Mouse (Mus musculus) frontal cortex, adult (tissue): Measurements from ENCODE around the gene S100a7a.
A peak's percentile ranks its signal among the peaks of the same experiment; 100 is the strongest.

Experiments used
- ATAC-seq: cut with Nextera tagmentation; 2 replicates; pipeline ENCODE4 v1.9.2; 2017; ENCODE audit warnings: mild to moderate bottlenecking, moderate library complexity, mixed read lengths; ENCODE audit not compliant: low TSS enrichment

S100a7a gene

DNA sequence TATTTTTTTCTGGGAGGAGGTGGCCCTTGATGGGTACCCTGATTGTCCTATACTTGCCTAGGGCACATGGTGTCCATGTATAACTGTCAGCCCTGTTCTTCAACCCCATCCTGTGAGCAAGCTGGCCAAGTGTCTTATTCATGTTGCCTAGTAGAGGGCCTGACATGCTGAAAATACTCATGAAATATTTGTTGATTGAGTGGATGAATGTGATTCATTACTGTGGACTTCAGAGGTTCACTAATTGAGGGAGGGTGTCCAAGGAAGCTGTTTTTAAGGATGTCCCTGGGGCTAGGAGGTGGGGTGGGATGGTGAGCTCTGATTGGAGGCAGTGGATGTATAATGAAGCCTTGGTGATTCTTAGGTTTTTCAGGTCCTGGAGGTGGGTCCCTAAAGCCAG lies at the start of gene S100a7a:
S100a7a (plus strand) TSS at position 301 of the 400 bp plus-strand sequence.
- no peak for ATAC-seq

DNA sequence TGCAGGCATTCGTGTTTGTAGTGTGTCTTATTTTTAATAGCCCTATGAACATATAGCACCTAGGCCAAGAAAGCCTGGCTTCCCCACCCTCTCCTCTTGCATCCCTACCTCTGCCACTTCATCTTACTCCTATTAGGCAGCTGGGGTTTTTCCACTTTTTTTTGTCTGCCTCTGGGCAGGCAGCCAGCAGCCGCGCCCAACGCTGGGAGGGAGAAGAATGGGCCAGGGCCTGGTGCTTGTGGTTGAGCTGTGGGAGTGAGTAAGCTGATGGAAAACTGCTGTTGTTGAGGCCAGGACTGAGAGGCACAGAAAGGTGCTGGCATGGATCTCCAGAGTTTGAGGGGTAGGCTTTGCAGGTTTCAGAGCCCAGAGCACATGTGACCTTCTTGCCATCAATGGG lies 49.4 kb upstream of the S100a7a start:
- peak; percentile 56 for ATAC-seq

DNA sequence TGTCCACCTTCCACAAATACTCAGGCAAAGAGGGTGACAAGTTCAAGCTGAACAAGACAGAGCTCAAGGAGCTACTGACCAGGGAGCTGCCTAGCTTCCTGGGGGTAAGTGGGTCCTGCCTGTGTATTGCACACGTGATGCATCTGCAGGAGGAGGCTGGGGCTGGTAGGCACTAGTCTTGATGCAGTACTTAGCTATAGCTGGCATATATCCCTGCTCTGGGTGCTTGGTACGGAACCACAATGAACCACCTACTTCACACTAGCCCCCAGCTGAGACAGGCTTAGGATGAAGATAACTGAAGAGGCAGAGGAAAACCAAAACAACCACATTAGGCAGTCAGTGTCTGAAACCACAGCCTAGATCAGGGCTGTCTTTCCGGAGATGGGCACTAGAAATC lies 48.8 kb upstream of the S100a7a start:
- peak; percentile 32 for ATAC-seq

DNA sequence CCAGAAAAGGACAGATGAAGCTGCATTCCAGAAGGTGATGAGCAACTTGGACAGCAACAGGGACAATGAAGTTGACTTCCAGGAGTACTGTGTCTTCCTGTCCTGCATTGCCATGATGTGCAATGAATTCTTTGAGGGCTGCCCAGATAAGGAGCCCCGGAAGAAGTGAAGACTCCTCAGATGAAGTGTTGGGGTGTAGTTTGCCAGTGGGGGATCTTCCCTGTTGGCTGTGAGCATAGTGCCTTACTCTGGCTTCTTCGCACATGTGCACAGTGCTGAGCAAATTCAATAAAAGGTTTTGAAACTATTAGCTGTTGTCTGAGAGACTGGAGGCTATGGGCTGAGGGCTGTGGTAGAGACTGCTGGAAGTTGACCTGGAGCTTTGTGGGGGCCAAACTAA lies 48.1 kb upstream of the S100a7a start:
- no peak for ATAC-seq

DNA sequence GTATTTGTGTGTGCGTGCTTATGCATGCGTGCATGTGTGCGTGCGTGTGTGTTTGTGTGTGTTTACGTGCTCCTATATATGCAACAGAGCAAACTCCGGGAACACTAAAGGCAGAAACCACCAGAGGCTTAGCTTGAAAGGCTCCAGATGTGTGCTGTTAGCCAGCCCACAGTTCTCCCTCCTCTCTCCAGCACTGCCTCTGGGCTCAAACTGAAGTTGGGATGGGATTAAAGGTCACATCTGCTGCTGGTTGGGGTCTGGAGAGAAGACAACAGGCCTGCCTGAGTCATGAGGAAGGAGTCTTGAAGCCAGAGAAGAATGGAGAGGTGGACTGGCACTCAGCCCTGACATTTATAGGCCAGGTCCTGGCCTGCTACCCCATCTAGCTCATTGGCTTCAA lies 47.6 kb upstream of the S100a7a start:
- ATAC-seq, result no peak

DNA sequence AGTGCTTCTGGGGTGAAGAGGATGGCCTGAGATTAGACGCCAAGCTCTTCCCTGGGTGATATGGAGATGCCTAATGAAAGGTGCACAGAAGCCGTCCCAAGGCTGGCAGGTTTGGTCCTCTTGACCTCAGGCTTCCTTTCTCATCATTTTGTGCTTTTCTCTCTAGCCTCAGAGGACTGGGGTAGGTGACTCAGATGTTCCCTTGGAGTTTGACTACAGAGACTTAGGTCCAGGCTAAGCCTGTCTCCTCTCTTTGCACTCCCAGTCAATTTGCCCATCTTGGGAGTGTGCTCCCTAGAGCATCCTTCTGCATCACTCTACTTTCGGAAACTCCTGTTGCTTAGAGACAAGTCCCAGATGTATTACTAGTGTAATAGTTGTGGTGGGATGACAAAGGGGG lies 46.5 kb upstream of the S100a7a start:
- no peak for ATAC-seq

DNA sequence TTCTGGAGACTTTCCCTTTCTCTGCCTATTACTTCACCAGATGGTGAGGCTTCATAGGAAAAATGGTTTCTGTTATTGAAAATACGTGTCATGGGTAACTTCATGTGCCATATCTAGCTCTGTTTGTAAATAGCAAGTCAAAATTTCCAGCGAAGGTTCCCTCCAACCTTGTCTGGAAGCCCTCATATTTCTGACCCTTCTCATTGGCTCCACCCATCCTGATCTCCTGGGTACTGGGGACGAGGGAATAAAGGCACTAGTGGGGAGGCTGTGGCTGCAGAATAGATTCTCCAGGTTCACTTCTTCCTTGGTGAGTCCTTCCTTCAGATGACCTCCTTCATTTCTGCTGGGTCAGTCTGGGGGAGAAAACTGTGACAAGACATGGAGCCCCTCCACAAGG lies 45.6 kb upstream of the S100a7a start, which contains the start of gene S100a5:
S100a5 (plus strand) TSS at position 301 of the 400 bp plus-strand sequence.
- ATAC-seq, result no peak

DNA sequence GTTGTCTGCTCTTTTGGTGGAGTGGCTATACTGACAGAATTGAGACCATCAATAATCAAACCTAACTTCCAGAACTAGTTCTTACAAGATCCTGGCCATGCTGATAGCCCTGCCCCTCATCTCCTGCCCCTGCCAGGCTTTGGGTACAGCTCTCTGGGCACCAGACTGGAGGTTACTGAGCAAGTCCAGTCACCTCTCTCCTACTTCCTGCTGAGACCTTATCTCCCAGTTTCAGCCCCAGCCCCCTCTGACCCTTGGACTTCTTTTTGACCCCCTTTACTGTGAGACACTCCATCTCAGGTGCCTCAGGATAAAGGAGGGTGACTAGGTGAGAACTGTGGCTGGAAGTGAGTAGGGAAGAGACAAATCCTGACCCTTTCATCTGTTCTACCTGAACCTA lies 44.7 kb upstream of the S100a7a start:
- ATAC-seq, result no peak

DNA sequence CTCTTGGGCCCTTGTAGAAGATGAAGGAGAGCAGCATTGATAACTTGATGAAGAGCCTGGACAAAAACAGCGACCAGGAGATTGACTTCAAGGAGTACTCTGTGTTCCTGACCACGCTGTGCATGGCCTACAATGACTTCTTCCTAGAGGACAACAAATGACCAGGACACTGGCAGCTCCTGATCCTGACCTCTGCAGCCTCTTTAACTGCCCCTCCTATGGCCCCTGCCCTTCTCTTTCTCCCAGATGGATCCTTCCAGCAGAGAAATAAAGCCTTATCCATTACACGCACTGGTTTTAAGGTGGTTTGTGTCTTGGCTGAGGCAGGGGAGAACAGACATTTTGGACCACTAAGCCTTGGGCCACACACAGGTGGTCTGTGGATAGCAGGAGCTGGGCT lies 42.3 kb upstream of the S100a7a start:
- no peak for ATAC-seq

DNA sequence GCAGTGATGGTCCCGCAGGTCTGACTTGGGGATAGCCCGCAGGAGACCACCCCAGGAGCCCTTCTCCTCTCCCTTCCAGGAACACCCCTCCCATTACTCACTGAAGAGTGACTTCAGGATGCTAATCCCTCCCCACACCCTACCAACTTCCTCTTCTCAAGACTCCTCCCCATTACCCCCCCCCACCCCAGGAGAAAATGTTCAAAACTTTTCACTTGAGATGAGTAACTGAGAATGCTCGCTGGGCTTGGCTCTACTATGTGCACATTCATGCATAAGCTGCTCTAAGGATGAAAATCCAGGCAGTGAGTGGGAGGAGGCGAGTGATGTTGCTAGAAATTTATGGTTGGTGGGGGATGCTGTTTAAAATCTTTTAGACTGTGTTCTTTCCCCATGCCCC lies 41.8 kb upstream of the S100a7a start:
- ATAC-seq, result no peak

DNA sequence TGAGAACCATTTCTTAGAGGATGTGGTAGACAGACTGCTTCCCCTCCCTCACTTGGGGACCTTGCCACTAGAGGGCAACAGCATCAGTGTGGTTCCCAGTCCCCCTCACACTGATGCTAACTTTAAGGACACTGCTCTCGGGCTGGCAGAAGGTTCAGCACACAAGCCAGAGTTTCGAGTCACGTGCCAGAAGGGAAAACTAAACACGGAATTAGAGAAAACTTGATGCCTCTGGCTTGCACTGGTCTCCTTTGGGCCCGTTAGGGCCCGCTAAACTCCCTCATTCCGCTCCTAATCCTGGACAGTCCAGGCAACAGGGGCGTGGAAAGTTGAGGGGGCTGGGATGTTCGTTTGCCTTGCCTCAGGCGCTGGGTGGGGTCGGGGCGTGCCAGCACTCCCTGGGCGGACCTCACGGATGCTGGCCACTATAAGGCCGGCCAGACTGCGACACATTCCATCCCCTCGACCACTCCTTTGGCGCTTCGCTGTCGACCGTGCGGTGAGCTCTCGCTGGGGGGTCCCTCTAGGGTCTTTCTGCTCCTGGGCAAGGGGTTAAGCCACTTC lies 41.0 kb upstream of the S100a7a start, which contains the start of gene S100a6:
S100a6 (plus strand) TSS at position 155 of the 564 bp plus-strand sequence.
- ATAC-seq, result peak; percentile 70

DNA sequence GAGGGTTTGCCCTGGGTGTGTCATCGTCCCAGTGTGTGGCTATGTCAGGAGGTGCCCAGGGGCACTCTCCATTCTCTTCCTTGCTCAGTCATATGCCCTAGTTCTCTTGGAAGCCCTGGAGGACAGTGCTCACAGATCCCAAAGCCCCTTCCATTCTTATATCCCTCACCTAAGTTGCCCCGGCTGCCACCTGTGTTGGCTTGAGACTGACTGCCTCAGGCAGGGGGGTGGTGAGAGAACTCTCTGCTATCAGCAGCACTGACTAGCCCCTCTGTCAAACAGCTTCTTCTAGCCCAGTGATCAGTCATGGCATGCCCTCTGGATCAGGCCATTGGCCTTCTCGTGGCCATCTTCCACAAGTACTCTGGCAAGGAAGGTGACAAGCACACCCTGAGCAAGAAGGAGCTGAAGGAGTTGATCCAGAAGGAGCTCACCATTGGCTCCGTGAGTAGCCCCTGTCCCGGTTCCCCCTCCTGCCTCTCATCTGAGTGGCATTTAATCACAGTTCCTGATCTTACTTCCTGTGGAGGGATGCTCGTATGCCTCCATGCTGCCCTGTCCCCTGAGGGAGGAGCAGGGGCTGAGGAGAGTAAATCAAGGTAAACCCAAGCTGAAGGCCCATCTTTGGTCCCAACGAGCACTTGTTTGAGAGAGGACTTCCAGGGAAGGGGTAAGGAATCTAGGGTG lies 40.2 kb upstream of the S100a7a start:
- no peak for ATAC-seq

DNA sequence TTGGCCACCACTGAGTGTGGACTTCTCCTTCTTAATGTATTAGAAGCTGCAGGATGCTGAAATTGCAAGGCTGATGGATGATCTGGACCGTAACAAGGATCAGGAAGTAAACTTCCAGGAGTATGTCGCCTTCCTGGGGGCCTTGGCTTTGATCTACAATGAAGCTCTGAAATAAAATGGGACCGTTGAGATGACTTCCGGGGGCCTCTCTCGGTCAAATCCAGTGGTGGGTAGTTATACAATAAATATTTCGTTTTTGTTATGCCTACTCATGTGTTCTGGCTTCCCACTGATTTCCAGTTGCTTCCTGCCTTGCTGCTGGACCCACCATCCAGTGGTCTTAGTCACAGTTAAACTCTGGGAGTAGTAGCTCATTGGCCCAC lies 39.7 kb upstream of the S100a7a start:
- no peak for ATAC-seq

DNA sequence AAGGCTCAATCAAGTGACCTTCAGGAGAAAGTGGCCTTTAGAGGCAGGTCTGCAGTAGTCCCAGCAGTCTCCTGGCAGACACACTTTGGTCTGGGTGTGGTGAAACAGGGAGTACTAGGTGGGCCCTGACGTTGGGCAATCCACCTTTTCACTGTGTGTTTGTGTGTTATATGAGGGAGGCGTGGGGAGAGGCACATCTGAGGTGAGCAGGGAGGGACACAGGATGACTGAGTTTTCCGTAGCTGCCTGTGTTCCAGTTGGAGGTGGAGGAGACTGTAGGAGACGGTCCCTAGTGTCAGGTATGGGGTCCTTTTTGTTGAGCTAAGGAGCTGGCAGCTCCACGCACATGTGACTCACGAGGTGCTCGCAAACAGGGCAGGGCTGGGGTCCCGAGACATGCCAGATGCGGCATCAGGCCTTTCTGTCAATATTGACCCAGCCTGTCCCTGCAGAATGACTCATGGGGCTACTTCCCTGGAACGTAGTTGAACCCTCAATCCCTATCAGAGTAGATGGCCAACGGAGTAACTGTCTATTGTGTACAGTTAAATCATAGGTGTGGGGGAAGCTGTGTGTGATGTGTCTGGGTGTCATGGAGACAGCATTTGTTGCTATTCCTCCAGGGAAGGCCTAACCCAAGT lies 39.1 kb upstream of the S100a7a start:
- no peak for ATAC-seq

DNA sequence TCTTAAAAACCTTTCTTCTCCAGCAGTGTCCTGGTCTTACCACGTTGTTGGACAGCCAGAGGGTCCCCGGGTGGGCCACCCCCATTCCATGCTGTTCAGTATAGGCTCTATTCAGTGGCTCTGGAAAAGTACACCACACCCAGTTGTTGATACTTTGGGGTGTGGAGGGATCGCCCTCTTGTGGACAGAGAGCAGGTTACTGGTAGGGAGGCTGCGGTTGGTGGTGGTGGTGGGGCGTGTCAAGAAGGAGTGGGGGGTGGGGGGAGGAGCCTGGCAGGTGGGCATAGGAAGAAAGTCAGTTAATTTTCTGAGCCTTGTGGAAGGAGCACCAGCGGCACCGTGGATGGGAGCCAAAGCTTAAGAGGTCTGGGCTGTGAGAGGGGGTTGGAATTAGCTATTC lies 38.4 kb upstream of the S100a7a start:
- ATAC-seq, result peak; percentile 94

DNA sequence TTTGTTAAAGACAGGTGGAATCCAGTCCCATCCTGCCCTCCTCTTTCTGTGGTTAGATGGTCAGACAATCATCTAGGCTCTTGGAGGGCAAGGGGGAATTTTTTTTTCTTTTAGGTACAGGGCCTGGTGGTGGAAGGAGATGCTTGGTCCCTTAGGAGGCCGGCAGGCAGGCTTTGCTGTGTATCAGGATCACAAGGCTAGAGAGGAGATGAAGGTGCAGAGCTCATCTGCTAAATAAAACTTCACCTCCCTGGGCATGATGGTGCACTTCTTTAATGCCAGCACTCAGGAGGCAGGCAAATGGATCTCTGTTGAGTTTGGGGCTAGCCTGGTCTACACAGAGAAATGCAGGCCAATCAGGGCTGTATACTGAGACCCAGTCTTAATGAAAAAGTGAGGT lies 37.9 kb upstream of the S100a7a start:
- no peak for ATAC-seq

DNA sequence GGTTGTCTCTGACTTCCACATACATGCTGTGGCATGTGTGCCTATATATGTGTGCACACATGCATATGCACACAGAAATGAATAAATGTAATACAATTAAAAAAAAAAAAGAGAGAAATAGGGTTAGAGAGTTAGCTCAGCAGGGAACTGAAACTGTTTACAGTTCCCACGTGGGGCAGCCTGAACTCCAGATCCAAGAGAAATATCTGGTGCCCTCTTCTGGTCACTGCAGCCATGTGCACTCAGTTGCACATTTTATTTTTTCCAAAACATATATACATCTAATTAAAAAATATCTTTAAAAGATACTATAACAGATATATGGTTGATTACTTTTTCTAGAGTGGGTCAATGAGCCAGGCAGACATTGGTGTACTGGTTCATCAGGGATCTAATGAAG lies 36.2 kb upstream of the S100a7a start:
- no peak for ATAC-seq

DNA sequence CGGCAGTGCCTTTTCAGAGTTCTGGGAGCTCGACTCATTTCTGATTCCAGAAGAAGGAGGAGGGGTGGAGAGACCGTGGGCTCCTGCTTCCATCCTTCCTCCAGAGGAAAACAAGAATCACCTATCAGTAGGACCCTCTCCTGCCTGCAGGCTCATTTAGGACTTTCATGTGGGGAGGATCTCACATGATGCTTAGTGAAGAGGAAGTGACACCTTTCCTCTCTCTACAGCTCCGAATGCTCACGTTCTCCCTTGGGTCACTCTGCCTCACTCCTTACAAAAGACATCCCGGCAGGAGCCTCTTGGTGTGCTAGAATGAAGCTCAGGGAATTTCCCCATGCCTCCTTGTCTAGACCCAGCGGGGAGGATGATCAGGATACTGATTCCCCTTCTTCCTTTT lies 32.3 kb upstream of the S100a7a start:
- no peak for ATAC-seq

DNA sequence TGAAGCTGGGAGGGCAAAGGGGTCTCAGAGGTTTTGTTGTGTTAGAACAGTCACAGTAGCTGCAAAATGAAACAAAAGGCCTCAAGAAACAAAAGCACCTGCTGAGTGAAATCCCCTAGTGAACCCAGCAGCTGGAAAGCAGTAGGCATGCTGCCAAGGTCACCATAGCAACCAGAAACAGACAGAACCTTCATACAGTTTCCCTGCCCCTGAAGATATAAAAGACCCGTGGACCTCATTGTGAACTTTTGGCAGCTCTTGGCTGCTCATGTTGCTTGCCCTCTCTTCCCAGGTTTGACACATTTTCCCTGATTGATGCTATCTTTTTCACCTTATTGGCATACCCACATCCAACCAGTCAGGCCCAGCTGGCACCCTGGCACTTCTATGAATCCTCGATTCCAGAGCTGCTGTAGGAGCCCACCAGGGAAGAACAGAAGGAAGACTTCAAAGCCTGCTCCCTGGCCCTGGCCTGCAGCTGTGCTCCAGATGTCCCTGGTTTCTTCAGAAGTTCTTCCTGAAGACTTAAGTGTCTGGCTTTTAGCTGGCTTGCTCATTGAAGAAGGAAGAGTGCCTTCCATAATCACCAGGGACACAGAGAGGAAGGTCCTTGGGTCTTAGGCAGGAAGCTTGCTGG lies 30.3 kb upstream of the S100a7a start:
- no peak for ATAC-seq

DNA sequence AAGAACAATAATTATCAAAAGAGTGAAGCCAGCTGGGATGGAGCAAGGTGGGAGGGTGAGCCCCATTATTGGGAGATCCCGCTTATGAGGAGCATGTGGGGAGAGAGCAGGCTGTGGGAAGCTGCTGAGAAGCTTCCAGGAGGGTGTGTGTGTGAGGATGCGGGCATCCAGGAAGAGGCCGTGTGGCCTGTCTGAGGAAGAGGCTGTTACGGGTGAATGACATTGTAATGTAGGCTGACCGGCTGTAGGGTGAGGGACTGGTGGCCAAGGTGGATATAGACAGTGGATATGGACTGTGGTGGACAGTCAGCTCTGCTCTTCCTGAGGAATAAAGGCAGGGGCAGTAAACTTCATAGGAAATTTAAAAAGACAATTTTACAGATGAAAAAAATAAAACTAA lies 28.3 kb upstream of the S100a7a start:
- ATAC-seq, result no peak

DNA sequence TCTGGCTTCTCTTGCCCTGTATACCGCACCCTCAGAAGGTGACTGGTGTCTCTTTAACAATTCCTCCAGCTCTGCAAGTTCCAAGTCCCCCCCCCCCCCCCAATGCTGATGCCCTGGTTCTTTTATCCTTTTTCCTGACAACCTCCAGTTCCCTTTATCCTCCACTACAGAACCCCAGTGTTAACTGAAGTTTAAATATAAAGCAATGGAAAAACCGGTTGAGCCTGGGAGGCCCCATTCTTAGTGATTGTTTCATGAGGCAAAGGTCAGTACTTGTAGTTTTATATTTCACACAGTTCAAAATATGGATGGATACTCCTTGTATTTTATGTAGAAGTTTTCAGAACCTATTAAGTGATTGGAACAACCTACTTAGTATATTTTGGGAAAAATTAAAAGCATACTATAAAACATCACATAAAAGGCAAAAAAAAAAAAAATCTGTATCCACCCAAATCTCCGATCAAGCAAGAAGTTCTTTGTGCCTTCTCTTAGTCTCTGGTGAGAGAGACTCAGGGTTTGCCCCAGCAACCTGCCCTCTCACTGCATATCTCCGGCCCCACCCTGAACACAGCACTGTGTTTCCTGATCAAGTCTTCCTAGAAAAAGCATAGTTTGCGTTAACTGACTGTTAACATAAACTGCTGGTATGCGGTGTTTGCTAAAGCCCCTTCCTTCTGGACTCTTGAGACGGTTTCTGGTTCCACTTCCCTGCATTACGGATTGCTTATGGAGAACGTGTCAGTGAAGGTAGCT lies 27.4 kb upstream of the S100a7a start:
- no peak for ATAC-seq

DNA sequence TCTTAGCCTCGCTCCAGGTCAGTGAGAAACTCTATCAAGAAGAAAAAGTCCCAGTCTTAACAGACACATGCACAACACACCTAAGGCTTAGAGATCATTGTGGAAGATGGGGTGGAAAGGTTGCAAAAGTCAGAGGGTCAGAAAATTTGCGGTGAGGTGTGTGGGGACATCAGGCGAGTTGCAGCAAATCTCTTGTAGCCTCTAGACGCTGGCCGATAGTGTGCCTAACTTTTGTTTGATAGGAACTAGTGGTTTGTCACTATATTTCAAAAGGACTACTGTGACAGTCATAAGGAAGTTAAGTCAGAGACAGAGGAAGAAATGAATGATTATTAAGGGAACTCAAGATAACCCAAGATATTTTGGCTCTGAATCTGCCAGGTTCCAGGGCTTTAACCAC lies 26.5 kb upstream of the S100a7a start:
- no peak for ATAC-seq
